ENCODE assay signal across 1 mouse cellular context in genomic region chr1:74773136-74773535, GRCm38 (mm10).
TF ChIP-seq lines count a peak whose summit lies in the region.

No protein-coding gene starts in this region.

TF ChIP-seq in CH12.LX, 34 proteins besides CTCF, POLR2A, EP300 and RAD21:
- TF ChIP-seq PAX5 (IDR thresholded peaks at IDR 0.05; ENCODE audit: low read length) (no peak), E2F4 (IDR thresholded peaks at IDR 0.05; ENCODE audit: insufficient replicate concordance, low read depth, low read length) (no peak), MAFK (IDR thresholded peaks at IDR 0.05; ENCODE audit: insufficient replicate concordance, low read length) (no peak), CHD2 (IDR thresholded peaks at IDR 0.05; ENCODE audit: low read length) (peak; percentile 51), JUN (IDR thresholded peaks at IDR 0.05; ENCODE audit: insufficient read depth, low read depth, low read length) (no peak), MXI1 (IDR thresholded peaks at IDR 0.05; ENCODE audit: low read depth, low read length) (peak; percentile 62; the same call in 1 of the 2 replicates), ELF1 (IDR thresholded peaks at IDR 0.05; ENCODE audit: low read depth, low read length) (peak; percentile 67), RCOR1 (conservative IDR thresholded peaks at IDR 0.05; ENCODE audit: low read depth, low read length) (no peak), JUND (conservative IDR thresholded peaks at IDR 0.05; ENCODE audit: low read depth, low read length) (no peak), SIN3A (IDR thresholded peaks at IDR 0.05; ENCODE audit: low read length) (no peak), ZMIZ1 (IDR thresholded peaks at IDR 0.05; ENCODE audit: low read depth, low read length) (no peak), NRF1 (IDR thresholded peaks at IDR 0.05; ENCODE audit: low read depth, low read length) (no peak), MAZ (IDR thresholded peaks at IDR 0.05; ENCODE audit: low read depth, low read length) (peak; percentile 76; the same call in 1 of the 2 replicates), KAT2A (IDR thresholded peaks at IDR 0.05; ENCODE audit: insufficient replicate concordance, low read length) (no peak), MAX (IDR thresholded peaks at IDR 0.05; ENCODE audit: low read length) (peak; percentile 64), TBP (conservative IDR thresholded peaks at IDR 0.05; ENCODE audit: low read depth, low read length) (peak; percentile 62), HCFC1 (IDR thresholded peaks at IDR 0.05; ENCODE audit: low read depth, low read length) (peak; percentile 26; the same call in 1 of the 2 replicates), IRF4 (IDR thresholded peaks at IDR 0.05; ENCODE audit: low read depth, low read length) (no peak)
